Mouse (Mus musculus): ENCODE data around the gene Arpc5.
"Not testable (repeated sequence)": the region's sequence is repeated elsewhere in the genome, so short reads cannot be mapped to it uniquely, and the experiment has no call there.

Gene Arpc5

DNA sequence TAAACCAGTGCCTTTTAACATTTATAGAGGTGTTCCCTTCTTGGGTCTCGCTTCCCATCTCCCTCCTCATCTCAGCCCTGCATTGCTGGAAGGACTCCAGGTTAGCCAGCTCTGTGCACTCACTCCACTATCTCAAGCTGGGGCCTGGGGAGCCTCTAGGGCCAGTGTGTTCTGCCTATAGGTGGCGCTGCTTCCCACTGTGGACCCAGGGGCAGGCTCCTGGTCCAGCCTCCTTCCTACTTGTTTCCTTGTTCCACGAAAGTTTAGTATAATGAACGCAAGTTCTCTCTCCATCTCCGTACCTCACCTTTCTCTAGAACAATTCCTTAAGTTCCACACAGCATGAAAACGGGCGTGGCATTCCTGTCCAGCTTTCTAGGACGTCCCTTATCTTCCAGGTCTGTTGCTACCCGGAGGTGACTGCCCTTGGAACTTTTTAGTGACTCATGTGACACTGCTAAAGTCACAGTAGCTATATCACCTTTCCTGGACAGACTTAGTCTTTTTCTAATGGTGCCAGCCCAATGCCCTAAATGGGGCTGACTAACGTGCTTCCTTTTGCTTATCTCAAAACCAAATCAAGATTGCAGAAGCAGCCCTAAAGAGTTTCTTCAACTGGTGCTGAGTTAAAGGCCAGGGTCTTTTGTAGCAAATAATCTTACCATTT is 12.9 kb downstream of the Arpc5 start:
- peak in 1 of 2 experiments; percentile 57 for DNase-seq (ENCODE audit: low spot score in 2 of 2)

GRCm38 (mm10) chr1:152784620-152785019 is 18.3 kb downstream of the Arpc5 start:
- no peak for DNase-seq (ENCODE audit: low spot score in 2 of 2)

GRCm38 (mm10) chr1:152785446-152785845 is 19.1 kb downstream of the Arpc5 start:
- DNase-seq (ENCODE audit: low spot score in 2 of 2), result not testable (repeated sequence)

- DNase-seq (ENCODE audit: low spot score in 2 of 2), result no peak
These were observed 20.6 kb downstream of the Arpc5 start for GRCm38 (mm10) chr1:152786953-152787352.

DNA sequence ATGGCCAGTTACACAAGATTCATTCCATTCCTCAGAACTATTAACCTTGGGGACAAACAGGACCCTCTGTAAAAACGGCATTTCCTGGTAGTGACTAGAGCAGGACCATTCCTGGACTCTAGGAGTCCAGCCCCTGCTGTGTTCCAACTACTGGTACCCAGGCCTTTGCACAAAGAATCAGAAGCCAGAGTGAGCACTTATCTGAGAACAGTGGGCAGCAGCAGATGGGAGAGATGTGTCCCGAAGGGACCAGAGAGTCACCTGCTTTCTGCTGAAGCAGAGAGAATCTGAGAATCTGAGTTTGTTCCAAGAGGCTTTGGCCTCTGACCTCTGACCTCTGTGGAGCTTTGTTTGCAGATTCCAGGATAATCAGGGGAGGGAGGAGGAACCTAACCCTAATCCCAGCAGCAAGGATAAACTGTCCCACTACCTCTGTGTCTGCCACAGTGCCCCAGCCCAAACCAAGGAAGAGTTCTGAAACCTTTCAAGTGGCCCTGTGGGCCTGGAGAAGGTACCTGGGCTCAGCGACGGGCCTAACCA is 21.8 kb downstream of the Arpc5 start:
- DNase-seq (ENCODE audit: low spot score in 2 of 2), result no peak

GRCm38 (mm10) chr1:152790254-152790653 is 23.9 kb downstream of the Arpc5 start:
- DNase-seq (ENCODE audit: low spot score in 2 of 2), result peak in 1 of 2 experiments; percentile 29

GRCm38 (mm10) chr1:152790821-152791220 is 24.5 kb downstream of the Arpc5 start:
- DNase-seq (ENCODE audit: low spot score in 2 of 2), result no peak

GRCm38 (mm10) chr1:152791269-152791668 is 24.9 kb downstream of the Arpc5 start:
- DNase-seq (ENCODE audit: low spot score in 2 of 2), result no peak

DNA sequence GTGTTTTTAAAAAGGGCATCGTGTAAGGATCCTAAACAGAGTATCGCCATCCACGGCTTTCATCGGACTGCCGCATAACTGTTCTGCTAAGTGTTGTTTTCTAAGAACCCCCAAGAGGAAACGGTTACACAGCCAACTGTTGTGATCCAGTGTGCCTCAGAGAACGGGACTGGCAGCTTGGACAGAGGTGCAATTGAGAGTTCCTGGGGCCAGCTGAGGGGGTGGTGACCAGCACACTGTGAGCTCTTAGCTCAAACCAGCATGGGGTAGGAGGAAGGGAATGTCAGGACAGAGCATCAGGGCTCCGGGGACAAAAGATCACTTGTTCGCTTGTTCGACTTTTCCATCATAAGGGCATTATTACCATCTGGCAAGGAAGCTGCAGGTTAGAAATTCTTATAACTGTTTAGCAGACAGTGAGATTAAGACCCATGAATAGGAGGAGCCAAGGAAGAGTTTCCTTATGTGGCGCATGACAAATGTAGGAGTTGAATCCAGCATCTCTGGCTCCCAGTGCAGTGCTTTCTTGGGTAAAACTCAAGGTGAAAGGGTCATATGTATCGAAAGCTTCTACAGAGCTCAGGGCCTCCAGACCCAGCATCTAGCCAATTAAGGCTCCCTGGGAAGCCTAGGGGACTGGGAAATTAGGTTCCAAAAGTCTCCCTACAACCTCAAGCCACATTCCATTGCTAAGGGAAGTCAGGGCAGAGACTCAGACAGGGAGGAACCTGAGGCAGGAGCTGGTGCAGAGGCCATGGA is 26.6 kb downstream of the Arpc5 start:
- DNase-seq (ENCODE audit: low spot score in 2 of 2), result no peak

- DNase-seq (ENCODE audit: low spot score in 2 of 2), result no peak
These were observed 27.3 kb downstream of the Arpc5 start for GRCm38 (mm10) chr1:152793495-152794130.

- no peak for DNase-seq (ENCODE audit: low spot score in 2 of 2)
These were observed 29.4 kb downstream of the Arpc5 start for GRCm38 (mm10) chr1:152795688-152796255.

DNA sequence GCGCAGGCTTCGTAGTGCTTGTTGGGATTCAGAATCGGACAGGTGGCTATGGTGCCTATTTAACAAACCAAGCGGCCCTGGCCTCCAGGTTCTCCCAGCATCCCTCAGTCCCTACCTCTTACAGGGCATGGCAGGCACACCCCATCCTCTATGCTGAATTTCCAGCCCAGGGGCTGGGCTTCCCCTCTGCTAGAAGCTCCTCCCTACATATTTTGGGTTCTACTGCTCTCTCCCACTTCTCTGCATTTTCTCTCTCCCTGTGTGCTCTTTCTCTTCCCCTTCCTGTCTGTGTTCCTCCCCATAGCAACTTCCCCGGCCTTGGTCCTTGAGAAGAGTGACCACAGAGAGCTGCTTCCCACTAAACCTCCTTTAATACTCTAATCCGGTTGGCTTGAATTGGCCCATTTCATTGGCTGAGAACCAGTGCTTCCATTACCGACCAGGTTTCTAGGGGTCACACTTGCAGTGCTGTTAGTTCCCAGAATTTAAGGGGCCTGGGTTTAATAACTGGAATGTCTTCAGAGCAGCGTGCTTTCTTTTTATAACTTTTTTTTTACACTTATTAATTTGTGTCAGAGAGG is 30.4 kb downstream of the Arpc5 start:
- no peak for DNase-seq (ENCODE audit: low spot score in 2 of 2)

GRCm38 (mm10) chr1:152798125-152798524 is 31.8 kb downstream of the Arpc5 start:
- DNase-seq (ENCODE audit: low spot score in 2 of 2), result no peak

DNA sequence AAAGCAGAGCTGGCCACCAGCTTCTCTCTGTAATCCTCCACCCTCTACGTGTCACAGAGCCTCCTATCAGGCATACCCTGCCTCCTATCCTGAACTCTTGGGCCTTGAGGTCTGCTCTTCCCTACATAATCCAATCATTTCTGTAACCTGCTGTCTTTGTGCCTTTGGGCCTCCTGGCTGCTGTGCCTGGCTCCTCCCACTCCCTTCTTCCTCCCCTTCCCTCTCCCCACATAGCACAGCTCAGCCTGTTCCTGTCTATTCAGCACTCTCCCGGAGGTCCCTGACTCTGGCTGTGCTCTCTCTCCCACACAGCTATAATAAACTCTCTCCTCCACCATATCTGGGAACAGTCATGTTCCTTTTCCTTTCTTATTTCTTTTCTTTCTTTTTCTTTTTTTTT is 33.6 kb downstream of the Arpc5 start, which contains the start of gene Ncf2:
Ncf2 (plus strand) TSS at position 298 of the 400 bp plus-strand sequence.
- no peak for DNase-seq (ENCODE audit: low spot score in 2 of 2)

- DNase-seq (ENCODE audit: low spot score in 2 of 2), result no peak
These were observed 34.4 kb downstream of the Arpc5 start for GRCm38 (mm10) chr1:152800633-152801176.

DNA sequence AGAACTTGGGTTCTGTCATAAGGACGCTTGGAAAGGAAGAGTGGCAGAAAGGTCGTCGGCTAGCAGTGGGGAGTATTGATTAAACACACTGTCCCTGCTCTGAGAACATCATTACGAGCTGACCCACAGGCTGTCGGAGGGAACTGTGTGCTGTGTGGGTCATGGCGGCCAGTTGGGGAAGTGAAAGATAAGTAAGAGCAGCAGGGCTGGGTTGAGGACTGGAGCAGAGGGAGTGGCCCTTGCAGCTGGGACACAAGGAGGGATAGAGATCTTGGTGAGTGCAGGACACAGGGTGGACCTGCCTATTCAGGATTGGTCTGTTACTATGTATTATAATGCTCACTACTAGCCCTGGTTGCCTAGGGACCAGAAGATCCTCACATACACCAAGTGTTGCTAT is 38.6 kb downstream of the Arpc5 start:
- DNase-seq (ENCODE audit: low spot score in 2 of 2), result no peak

DNA sequence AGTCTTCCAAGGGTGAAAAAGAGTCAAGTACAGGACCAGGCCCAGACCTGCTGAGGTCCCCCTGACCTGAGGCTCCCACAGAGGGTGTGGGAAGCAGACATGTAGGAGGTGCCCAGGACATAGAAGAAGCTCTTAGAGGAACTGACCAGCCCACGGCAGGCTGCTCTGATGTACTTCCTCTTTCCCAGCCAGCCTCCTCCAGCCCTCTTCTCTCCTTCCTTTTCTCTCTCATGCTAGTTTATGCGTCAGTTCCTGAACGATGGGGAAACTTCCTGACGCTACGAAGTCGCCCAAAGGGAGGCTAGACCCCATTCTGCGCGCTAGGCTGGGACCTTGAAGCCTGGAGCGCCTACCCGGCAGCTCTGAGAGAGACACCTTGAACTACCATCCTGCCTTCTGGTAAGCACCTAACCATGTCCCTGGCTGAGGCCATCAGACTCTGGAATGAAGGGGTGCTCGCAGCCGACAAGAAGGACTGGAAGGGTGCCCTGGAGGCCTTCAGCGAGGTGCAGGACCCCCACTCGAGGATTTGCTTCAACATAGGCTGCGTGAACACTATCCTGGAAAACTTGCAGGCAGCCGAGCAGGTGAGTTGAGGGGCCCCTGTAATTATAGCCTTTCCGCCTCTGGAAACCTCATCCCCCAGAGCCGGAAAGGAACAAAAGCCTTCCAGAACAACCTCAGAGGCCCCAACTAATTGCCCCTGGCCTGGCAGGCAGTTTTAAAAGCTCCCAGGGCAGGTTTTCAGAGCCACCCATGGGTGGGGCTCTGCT is 41.5 kb downstream of the Arpc5 start:
- DNase-seq (ENCODE audit: low spot score in 2 of 2), result no peak

DNA sequence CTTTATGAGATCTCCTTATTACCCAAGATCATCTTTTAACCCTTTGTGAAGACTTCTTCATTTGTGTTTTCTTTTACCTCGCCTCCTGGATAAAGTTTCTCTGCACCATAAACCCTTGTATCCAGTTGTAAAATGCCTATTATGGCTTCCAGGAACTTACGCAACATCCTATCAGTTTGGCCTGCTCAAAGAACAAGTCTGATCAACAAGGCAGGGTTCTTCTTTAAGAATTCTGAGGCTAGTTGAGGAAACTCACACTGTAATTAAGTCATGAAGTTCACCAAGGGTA is 42.0 kb downstream of the Arpc5 start:
- DNase-seq (ENCODE audit: low spot score in 2 of 2), result no peak

DNA sequence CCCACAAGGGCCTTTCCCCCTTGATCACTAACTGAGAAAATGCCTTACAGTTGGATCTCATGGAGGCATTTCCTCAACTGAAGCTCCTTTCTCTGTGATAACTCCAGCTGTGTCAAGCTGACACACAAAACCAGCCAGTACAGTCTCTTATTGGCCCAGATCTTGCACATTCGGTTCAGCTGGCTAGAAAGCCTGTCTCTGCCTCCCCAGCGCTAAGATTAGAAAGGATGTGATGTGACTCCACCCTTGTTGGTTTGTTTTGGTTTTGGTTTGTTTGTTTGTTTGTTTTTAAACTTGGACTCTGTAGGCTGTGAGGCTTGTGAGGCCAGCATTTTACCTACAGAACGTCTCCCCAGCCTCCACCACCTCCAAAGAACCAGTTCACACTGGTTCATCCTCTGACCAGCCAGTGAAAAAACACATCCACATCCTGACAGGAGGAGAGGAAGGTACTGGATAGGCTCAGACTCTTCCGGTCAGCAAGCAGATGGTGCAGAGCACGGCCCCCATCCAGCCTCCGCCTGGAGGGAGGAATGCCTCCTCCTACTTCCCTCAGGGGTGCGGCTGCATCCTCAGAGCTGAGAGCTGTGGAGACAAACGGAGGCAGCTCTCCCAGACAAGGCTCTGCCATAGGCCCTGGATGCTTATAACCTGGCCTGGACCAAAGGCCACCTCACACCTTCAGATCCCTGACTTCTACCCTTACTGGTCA is 43.4 kb downstream of the Arpc5 start:
- DNase-seq (ENCODE audit: low spot score in 2 of 2), result no peak
